Mouse (Mus musculus) midbrain, embryonic 12.5 days (tissue): ENCODE measurements around the gene Dtd1. TPM values are rescaled to one million over a fixed set of nuclear protein-coding genes. Genes with fewer than 3 reads are reported as not detected.

Experiments
- ATAC-seq: fragments of 200-750 bp; cut with Nextera tagmentation; 2 replicates; pipeline ENCODE4 v1.8.0; 2017; ENCODE audit warnings: low read depth, moderate TSS enrichment, moderate library complexity; ENCODE audit not compliant: low FRiP score
- H3K27ac ChIP-seq: fragments of 300-500 bp; sonication (generic); replicated peaks from 2 replicates; pipeline ENCODE4 v1.5.1; 2016; ENCODE audit warnings: mild to moderate bottlenecking
- H3K27me3 ChIP-seq: fragments of 300-500 bp; sonication (generic); 2 replicates; pipeline ENCODE4 v1.6.1; 2016; ENCODE audit warnings: mild to moderate bottlenecking
- H3K36me3 ChIP-seq: fragments of 300-500 bp; sonication (generic); 2 replicates; pipeline ENCODE4 v1.6.1; 2016
- H3K4me1 ChIP-seq: fragments of 300-500 bp; sonication (generic); 2 replicates; pipeline ENCODE4 v1.6.1; 2016
- H3K4me2 ChIP-seq: fragments of 300-500 bp; sonication (generic); replicated peaks from 2 replicates; pipeline ENCODE4 v1.6.1; 2016; ENCODE audit warnings: mild to moderate bottlenecking, moderate library complexity
- H3K4me3 ChIP-seq: fragments of 300-500 bp; sonication (generic); 2 replicates; pipeline ENCODE4 v1.5.1; 2016; ENCODE audit warnings: mild to moderate bottlenecking
- H3K9ac ChIP-seq: fragments of 300-500 bp; sonication (generic); replicated peaks from 2 replicates; pipeline ENCODE4 v1.6.1; 2016; ENCODE audit warnings: mild to moderate bottlenecking, moderate library complexity
- H3K9me3 ChIP-seq: fragments of 300-500 bp; sonication (generic); 2 replicates; pipeline ENCODE4 v1.6.1; 2016; ENCODE audit warnings: mild to moderate bottlenecking
- WGBS: fragments of 180-500 bp; shearing (Covaris S2); methylation state at CpG from one replicate; pipeline ENCODE4 v1.1.7; 2016; 5-methylcytosine and 5-hydroxymethylcytosine counted together
- polyA plus RNA-seq: library from polyadenylated mRNA; unstranded; fragments of >200 nt; fragmentation: Nextera tagmentation; extraction: Ambion mirVana; gene quantifications from 2 replicates; pipeline ENCODE4 v1.2.1, GENCODE M21; 2016

The Dtd1 gene
- polyA plus RNA-seq, 1 experiment from 2014 or later, result 39.9 TPM

DNA sequence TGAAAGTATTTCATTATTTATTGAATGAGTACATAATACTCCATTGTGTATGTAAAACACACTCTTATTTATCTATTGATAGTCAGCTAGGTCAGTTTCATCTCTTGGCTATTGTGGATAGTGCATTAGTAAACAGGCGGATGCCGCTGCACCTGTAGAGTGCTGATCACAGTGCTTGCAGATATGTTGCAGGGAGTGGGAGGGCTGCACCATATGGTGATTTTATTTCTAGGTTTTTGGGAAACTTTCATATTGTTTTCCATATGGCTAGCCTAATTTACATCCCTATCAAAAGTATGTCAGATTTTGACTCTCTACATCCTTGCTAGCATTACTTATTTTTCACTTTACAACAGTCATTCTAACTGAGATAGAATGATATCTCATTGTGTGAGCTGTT is 155.3 kb downstream of the Dtd1 start:
- Histone ChIP-seq H3K36me3 (no peaks in the 10 kb centered on the region), H3K4me2 (no peak overlapping the region), H3K27ac (no peak overlapping the region), H3K27me3 (no peaks in the 10 kb centered on the region), H3K9ac (no peak overlapping the region), H3K9me3 (no peaks in the 10 kb centered on the region), H3K4me3 (no peak overlapping the region), H3K4me1 (no peaks in the 10 kb centered on the region)
- no peak for ATAC-seq
- WGBS, result 98% methylated on average over 2 of the region's 2 CpGs

DNA sequence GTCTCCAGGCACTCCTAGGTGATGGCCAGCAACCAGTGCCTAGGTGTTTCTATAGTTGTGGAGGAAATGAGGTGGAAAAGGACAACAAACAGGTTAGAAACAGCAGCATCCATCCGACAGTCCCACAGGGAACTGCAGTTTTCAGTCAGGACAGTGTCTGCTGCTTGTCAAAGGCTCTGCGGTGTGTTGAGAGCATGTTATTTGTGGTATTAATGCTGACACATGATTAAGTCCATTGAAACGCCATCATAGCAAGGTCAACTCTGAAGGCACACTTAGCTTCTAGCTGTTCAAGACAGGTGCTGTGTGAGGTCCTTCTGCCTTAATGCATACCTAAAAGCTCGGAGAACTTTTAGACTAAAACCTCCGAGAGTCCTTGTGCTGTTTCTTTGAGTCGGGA is 161.0 kb downstream of the Dtd1 start:
- H3K27me3 ChIP-seq, result no peaks in the 10 kb centered on the region
- no peak overlapping the region for H3K4me3 ChIP-seq
- WGBS, result 90% methylated on average over 6 of the region's 6 CpGs
- no peak overlapping the region for H3K9ac ChIP-seq
- ATAC-seq, result no peak
- no peaks in the 10 kb centered on the region for H3K36me3 ChIP-seq
- H3K9me3 ChIP-seq, result no peaks in the 10 kb centered on the region
- H3K4me1 ChIP-seq, result 0 out of 2 replicates have a peak, but pooled peaks cover 3% of the 10 kb centered on the region
- no peak overlapping the region for H3K4me2 ChIP-seq
- no peak overlapping the region for H3K27ac ChIP-seq

DNA sequence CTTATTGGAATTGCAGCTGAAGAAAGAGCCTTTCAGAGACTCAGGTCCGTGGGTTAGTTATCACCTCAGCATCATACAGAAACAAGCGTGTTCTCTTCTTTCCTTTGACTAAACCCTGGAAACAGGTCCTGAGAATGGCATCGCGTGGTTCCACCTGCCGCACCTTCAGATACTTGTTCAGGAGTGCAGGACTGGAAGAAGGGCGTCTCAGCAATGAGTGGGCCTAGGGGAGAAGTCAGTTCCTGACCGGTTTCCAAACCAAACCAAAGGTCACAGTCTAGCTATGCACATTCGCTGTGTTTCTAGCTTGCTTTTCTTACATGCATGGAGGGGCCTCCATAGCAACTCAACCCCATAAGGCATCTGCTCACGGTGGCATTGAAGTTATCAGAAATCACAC is 164.0 kb downstream of the Dtd1 start:
- Histone ChIP-seq H3K4me1 (0 out of 2 replicates have a peak, but pooled peaks cover 3% of the 10 kb centered on the region), H3K9me3 (peaks cover 9% of the 10 kb centered on the region; the same call in 1 of the 2 replicates), H3K27ac (peak overlapping the region; percentile 60), H3K36me3 (no peaks in the 10 kb centered on the region), H3K9ac (no peak overlapping the region), H3K4me2 (no peak overlapping the region), H3K27me3 (no peaks in the 10 kb centered on the region), H3K4me3 (no peak overlapping the region)
- 64% methylated on average over 9 of the region's 9 CpGs for WGBS
- ATAC-seq, result no peak; the same call in 1 of the 2 replicates

DNA sequence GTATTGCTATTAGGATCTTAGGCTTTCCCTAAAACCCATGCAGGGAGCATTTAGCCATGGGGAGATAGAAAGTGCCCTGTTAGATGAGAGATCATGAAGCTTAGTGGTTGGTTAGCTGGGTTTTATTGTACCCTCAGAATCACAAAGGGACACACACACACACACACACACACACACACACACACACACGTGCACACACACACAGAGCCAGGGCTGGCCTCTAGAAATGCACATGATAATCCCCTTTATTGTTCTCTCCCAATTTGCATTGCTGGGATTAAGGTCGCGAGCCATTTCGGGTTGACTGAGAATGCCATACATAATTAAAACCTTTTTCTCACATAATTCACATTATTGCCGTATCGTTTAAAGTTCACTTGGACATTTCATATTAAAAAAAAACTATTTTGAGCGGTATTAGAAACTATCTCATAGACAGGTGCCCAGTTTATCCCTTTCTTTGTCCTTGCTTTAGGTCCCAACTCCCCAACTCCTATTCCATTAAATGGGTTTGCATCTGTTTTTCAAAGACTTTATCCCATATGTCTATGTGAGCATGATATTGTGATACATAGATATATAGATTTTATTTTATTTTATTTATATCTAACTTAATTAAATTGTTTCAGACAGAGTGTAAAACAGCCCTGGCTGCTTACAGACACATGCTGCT is 164.6 kb downstream of the Dtd1 start:
- WGBS, result 22% methylated on average over 7 of the region's 7 CpGs
- no peaks in the 10 kb centered on the region for H3K36me3 ChIP-seq
- H3K4me1 ChIP-seq, result 0 out of 2 replicates have a peak, but pooled peaks cover 3% of the 10 kb centered on the region
- H3K27ac ChIP-seq, result peak overlapping the region; percentile 60
- no peak overlapping the region for H3K4me3 ChIP-seq
- H3K9me3 ChIP-seq, result peaks cover 9% of the 10 kb centered on the region; the same call in 1 of the 2 replicates
- peak; percentile 95 for ATAC-seq
- H3K27me3 ChIP-seq, result no peaks in the 10 kb centered on the region
- H3K9ac ChIP-seq, result no peak overlapping the region
- no peak overlapping the region for H3K4me2 ChIP-seq

DNA sequence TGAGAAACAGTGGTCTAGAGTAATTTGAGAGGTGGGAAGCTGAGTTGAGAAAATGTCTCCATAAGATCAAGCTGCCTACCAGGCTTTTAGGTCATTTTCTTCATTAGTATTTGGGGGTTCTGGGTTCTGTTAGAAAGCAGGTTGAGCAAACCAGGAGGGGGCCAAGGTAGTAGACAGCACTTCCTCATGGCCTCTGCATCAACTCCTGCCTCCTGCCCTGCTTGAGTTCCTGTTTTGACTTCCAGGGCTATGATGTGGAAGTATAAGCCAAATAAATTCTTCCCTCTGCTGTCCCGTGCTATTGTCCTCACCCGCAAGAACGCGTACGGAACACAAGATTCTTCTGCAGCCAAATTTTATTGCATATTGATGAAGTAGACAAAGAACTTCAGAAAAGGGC is 165.5 kb downstream of the Dtd1 start:
- Histone ChIP-seq H3K27ac (no peak overlapping the region), H3K4me3 (no peak overlapping the region), H3K9me3 (peaks cover 9% of the 10 kb centered on the region; the same call in 1 of the 2 replicates), H3K4me1 (0 out of 2 replicates have a peak, but pooled peaks cover 3% of the 10 kb centered on the region), H3K27me3 (no peaks in the 10 kb centered on the region), H3K9ac (no peak overlapping the region), H3K36me3 (no peaks in the 10 kb centered on the region), H3K4me2 (no peak overlapping the region)
- WGBS, result 89% methylated on average over 5 of the region's 5 CpGs
- no peak for ATAC-seq

DNA sequence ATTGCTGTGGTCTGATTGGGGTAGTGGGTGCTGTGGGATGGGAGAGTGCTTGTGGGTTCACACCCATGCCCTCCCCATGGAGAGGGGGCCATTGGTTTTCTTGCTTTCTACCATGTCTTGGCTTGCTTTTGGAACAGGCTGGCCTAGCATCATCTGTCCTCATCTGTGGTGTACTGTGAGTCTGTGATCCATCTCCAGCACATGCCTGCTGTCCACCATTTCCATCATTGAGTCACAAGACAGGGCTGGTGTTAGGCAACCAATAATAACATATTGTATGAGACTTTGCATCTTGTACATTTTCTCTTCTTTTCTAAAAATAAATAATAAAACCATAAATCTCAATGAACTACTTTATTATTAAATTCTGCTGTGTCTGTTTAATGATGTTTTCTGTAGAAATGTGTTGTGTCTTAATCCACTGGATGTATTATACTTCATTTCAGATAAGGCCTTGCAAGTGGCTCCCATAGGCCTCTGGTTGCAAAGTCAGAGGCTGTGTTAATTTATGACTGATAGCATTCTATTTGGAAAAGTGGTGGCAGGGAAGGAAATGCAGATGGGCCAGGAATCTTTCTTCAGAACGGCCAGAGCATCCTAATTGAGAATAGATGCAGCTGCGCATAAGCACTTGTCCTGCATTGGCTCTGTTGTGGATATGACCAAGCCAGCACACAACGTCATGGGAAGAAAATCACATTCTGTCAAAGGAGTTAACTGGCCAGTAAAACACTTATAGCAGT is 168.8 kb downstream of the Dtd1 start:
- no peak overlapping the region for H3K9ac ChIP-seq
- no peaks in the 10 kb centered on the region for H3K27me3 ChIP-seq
- peak overlapping the region; percentile 65 for H3K27ac ChIP-seq
- H3K36me3 ChIP-seq, result no peaks in the 10 kb centered on the region
- 0 out of 2 replicates have a peak, but pooled peaks cover 3% of the 10 kb centered on the region for H3K4me1 ChIP-seq
- peaks cover 9% of the 10 kb centered on the region; the same call in 1 of the 2 replicates for H3K9me3 ChIP-seq
- no peak for ATAC-seq
- H3K4me2 ChIP-seq, result no peak overlapping the region
- WGBS, result 68% methylated on average over 3 of the region's 3 CpGs
- H3K4me3 ChIP-seq, result no peak overlapping the region

DNA sequence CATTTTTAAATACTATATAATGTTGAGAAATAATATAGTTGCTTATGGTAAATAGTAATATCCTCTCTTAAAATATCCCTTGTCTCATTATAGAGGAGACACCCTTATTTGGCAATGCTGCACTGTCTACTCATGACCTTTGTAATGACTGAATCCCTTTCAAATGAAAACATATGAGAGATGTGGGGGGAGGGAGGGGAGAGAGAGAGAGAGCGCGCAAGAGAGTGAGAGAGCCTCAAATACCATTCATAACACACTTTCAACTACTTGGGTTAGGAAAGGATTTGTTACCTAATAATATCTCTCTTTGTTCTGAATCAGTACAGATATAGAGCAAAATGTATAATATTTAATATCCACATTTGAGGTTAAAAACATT is 169.4 kb downstream of the Dtd1 start:
- Histone ChIP-seq H3K9me3 (peaks cover 9% of the 10 kb centered on the region; the same call in 1 of the 2 replicates), H3K4me3 (no peak overlapping the region), H3K27me3 (no peaks in the 10 kb centered on the region), H3K9ac (no peak overlapping the region), H3K27ac (peak overlapping the region; percentile 65), H3K4me2 (no peak overlapping the region), H3K36me3 (no peaks in the 10 kb centered on the region), H3K4me1 (0 out of 2 replicates have a peak, but pooled peaks cover under 1% of the 10 kb centered on the region)
- 78% methylated on average over 2 of the region's 2 CpGs for whole genome bisulfite sequencing
- ATAC-seq, result 0 out of 2 replicates have a peak, but pooled peaks have one; percentile 38

DNA sequence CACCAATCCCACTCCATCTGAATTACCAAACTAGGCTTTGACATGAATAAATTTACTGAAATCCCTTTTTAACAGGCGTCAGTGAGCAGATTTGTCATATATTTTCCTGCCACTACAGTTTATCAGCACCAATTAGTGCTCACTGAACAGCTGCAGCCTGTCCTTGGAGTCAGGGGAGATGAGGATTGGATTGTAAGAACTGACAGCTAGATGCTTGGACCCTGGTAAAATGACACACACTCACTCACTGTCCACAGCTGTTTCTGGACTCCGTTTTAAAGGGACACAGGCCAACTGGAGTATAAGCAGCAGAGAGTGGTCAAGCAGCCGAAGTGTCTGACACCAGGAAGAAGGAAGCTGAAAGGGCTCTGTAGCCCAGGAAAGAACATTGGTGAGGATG is 169.9 kb downstream of the Dtd1 start:
- no peaks in the 10 kb centered on the region for H3K4me1 ChIP-seq
- no peak overlapping the region for H3K4me3 ChIP-seq
- peak; percentile 67; the same call in 1 of the 2 replicates for ATAC-seq
- no peaks in the 10 kb centered on the region for H3K36me3 ChIP-seq
- peaks cover 9% of the 10 kb centered on the region; the same call in 1 of the 2 replicates for H3K9me3 ChIP-seq
- H3K27ac ChIP-seq, result peak overlapping the region; percentile 65
- 52% methylated on average over 3 of the region's 3 CpGs for WGBS
- no peak overlapping the region for H3K4me2 ChIP-seq
- H3K27me3 ChIP-seq, result no peaks in the 10 kb centered on the region
- no peak overlapping the region for H3K9ac ChIP-seq

DNA sequence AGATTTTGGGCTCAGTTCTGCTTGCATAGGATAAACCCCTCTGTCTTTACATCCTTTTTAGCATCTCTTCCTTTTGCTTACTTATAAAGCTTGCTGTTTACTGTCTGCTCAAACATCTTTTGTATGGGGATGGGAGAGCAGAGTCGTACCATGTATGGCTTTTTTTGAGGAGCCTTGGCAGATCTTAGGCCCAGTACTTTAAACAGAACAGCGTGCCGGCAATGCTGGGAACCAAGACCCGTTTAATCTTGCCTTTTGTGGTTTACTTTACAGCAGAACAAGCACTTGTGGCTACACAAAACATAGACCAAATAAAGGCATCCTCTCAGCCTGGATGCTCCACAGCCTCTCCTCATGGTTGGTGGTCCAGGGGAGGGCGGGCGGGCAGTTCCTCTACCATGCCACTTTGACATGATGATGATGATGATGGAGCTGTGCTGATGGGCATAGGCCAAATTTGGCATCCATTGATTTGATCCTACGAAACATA is 170.8 kb downstream of the Dtd1 start:
- H3K27ac ChIP-seq, result no peak overlapping the region
- no peak overlapping the region for H3K4me3 ChIP-seq
- 78% methylated on average over 7 of the region's 7 CpGs for WGBS
- no peak overlapping the region for H3K4me2 ChIP-seq
- H3K27me3 ChIP-seq, result no peaks in the 10 kb centered on the region
- no peaks in the 10 kb centered on the region for H3K4me1 ChIP-seq
- H3K36me3 ChIP-seq, result no peaks in the 10 kb centered on the region
- H3K9me3 ChIP-seq, result peaks cover 9% of the 10 kb centered on the region; the same call in 1 of the 2 replicates
- no peak overlapping the region for H3K9ac ChIP-seq
- no peak for ATAC-seq

DNA sequence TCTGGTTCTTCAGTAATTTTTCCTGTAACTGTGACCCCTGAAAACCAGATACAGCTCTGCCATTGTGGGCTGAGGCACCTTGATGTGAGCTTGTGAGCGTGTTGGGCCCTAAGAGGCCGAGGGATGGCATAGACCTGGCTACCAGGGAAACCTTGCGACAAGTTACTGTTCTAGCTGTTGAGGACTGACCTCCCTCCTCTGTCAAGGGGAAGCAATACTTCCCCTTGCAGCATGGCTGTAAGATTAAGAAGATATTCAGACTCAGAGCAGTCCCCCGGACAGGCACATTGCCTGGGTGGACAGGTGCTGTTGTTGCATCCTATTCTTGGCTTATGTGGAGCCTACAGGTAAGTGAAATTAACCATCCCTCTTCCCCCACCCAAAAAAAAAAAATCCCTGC is 172.1 kb downstream of the Dtd1 start:
- no peak overlapping the region for H3K4me2 ChIP-seq
- no peak overlapping the region for H3K27ac ChIP-seq
- H3K9ac ChIP-seq, result no peak overlapping the region
- H3K27me3 ChIP-seq, result no peaks in the 10 kb centered on the region
- WGBS, result 95% methylated on average over 4 of the region's 4 CpGs
- H3K36me3 ChIP-seq, result no peaks in the 10 kb centered on the region
- H3K9me3 ChIP-seq, result 0 out of 2 replicates have a peak, but pooled peaks cover 2% of the 10 kb centered on the region
- no peaks in the 10 kb centered on the region for H3K4me1 ChIP-seq
- no peak overlapping the region for H3K4me3 ChIP-seq
- no peak for ATAC-seq

DNA sequence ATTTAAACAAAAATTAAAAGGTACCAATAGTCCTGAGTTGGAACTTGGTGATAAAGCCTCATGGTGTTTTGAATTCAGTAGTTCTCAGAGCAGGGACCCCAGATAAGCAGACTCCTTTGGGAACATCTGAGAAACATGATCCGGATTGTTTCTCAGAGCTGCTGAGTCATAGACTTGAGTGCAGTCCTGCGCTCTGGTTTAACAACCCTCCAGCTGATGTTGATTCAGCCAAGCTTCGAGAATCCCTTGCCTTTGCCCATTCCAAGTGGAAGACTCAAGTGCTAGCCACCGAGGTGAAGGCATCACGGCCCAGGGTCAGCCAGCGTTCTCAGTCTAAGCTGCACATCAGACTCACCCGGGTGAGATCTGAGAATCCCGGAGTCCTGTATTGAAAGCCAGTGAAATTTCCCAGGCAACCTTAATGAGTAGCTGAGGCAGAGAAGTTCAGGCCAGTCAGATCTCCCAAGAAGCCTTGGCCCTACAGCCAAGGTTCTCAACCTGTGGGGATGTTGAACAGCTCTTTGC is 175.0 kb downstream of the Dtd1 start:
- H3K27me3 ChIP-seq, result no peaks in the 10 kb centered on the region
- no peak overlapping the region for H3K9ac ChIP-seq
- no peaks in the 10 kb centered on the region for H3K9me3 ChIP-seq
- H3K4me2 ChIP-seq, result no peak overlapping the region
- no peak overlapping the region for H3K4me3 ChIP-seq
- no peak for ATAC-seq
- WGBS, result 82% methylated on average over 8 of the region's 8 CpGs
- H3K27ac ChIP-seq, result no peak overlapping the region
- H3K36me3 ChIP-seq, result no peaks in the 10 kb centered on the region
- no peaks in the 10 kb centered on the region for H3K4me1 ChIP-seq

DNA sequence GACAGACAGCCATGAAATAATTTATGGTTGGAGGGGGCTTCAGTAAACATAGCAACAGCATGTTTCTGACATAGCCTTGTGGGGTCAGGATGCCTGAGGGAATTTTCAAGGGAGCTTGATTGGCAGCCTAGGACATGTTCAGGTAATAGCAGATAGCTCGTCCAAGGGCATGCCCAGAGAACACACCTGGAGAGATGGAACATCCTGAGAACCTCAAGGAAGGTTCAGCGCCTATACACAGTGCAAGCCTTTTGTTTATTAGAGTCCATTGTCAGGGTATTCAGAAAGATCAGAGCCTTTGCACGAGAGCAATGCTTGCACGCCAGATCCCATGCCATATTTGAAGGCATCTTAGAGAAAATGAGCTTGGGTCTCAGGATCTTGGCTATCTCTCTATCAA is 175.9 kb downstream of the Dtd1 start:
- Histone ChIP-seq H3K4me1 (no peaks in the 10 kb centered on the region), H3K36me3 (no peaks in the 10 kb centered on the region), H3K27me3 (no peaks in the 10 kb centered on the region), H3K9me3 (no peaks in the 10 kb centered on the region), H3K27ac (no peak overlapping the region), H3K4me2 (no peak overlapping the region), H3K9ac (no peak overlapping the region), H3K4me3 (no peak overlapping the region)
- 90% methylated on average over 4 of the region's 4 CpGs for WGBS
- ATAC-seq, result no peak
